ENCODE assay signal across 8 mouse cellular contexts in the genomic region with DNA sequence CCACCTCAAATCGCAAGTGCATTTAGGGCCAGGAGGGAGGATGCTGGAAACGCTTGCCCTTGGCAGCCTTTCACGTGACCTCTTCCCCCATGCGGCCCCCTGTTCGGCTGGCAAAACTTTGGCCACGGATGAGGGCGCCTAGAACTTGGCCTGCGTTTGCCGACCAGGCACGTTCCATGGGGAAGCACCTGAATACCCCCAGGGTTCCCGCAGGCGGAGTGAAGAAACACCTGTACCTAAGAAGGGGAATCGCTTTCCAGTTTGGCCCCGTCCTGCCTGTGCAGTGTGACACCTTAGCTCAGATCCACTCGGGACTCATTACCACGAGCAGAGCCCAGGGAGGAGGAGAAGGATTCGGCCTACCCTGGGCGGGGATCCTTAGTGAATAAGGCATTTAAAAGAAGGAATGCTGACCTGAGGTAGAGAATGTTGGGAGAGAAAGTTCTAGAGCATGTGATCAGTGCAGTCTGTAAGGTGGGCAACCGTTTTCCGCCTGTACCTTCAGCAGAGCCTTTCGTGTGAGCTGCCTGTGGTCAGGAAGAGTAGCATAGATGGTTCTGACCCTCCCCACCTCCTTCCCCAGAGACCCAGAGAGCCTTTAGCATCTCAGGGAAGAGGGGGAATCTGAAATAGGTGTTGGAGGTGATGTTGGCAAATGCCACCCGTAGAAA. TPM values are rescaled to one million over a fixed set of nuclear protein-coding genes. Genes with fewer than 3 reads are reported as not detected.
A peak's percentile ranks its signal among the peaks of the same experiment; 100 is the strongest.
DNase-seq lines count a peak whose midpoint lies in the region; ATAC-seq lines count a peak whose summit lies in the region.

No protein-coding gene starts in this region.

- no peak for ATAC-seq in forebrain, embryonic 12.5 days (ENCODE audit: low FRiP score)
- no peak for ATAC-seq in midbrain, embryonic 11.5 days (ENCODE audit: low FRiP score)

- H3K4me1 ChIP-seq in forebrain, embryonic 12.5 days, result peaks cover 21% of the 10 kb centered on the region
- H3K4me1 ChIP-seq in midbrain, embryonic 11.5 days (ENCODE audit: control insufficient read depth, insufficient read depth, low read length), result peaks cover 22% of the 10 kb centered on the region

- peak overlapping the region; percentile 85 for H3K4me3 ChIP-seq in forebrain, embryonic 12.5 days (replicated peaks)
- H3K4me3 ChIP-seq in midbrain, embryonic 11.5 days (ENCODE audit: low read depth, low read length), result peak overlapping the region; percentile 92

- no peaks in the 10 kb centered on the region for H3K36me3 ChIP-seq in forebrain, embryonic 12.5 days (replicated peaks)
- H3K36me3 ChIP-seq in midbrain, embryonic 11.5 days (ENCODE audit: control insufficient read depth, insufficient read depth, low read length), result no peaks in the 10 kb centered on the region

- H3K9me3 ChIP-seq in forebrain, embryonic 12.5 days, result no peaks in the 10 kb centered on the region
- H3K9me3 ChIP-seq in midbrain, embryonic 11.5 days (ENCODE audit: control insufficient read depth, low read length), result no peaks in the 10 kb centered on the region

- H3K4me2 ChIP-seq in forebrain, embryonic 12.5 days, result peak overlapping the region; percentile 88
- H3K4me2 ChIP-seq in midbrain, embryonic 11.5 days, result peak overlapping the region; percentile 88

- DNase-seq in cerebellum, adult 18-20 months, result peak; percentile 41 to 51
- no peak for DNase-seq in cerebellum, adult 9-10 months
- DNase-seq in R1 (ENCODE audit: low read depth, low spot score), result peak; percentile 41
- peak; percentile 68 for DNase-seq in kidney, adult 18-20 months
- DNase-seq in midbrain, embryonic 11.5 days (ENCODE audit: low spot score, missing footprints), result peak; percentile 92
- no peak for DNase-seq in spleen, postnatal 14 days (ENCODE audit: low spot score in 2 of 2)
- DNase-seq in right cerebral cortex, adult 2 months (ENCODE audit: low spot score in 2 of 2), result no peak

- peak overlapping the region; percentile 86 for H3K9ac ChIP-seq in forebrain, embryonic 12.5 days
- H3K9ac ChIP-seq in midbrain, embryonic 11.5 days (ENCODE audit: low read length), result peak overlapping the region; percentile 94

- WGBS in forebrain, embryonic 12.5 days, result 6% methylated on average over 22 of the region's 22 CpGs
- 7% methylated on average over 22 of the region's 22 CpGs for WGBS in midbrain, embryonic 11.5 days

- peaks cover 26% of the 10 kb centered on the region for H3K27me3 ChIP-seq in forebrain, embryonic 12.5 days
- no peaks in the 10 kb centered on the region for H3K27me3 ChIP-seq in midbrain, embryonic 11.5 days (ENCODE audit: control insufficient read depth, insufficient read depth, low read length)

- no peak overlapping the region for H3K27ac ChIP-seq in forebrain, embryonic 12.5 days
- no peak overlapping the region for H3K27ac ChIP-seq in midbrain, embryonic 11.5 days (ENCODE audit: low read depth, low read length)

RNA-seq across cellular contexts. Expression of gene Lgr4, which starts 1.3 kb away (rescaled TPM):
- polyA plus RNA-seq in forebrain, embryonic 12.5 days (2016; fragmentation: Nextera tagmentation; extraction: Ambion mirVana), result 7.8 and 8.7 TPM in 2 replicates
- polyA plus RNA-seq in midbrain, embryonic 11.5 days (2014; fragmentation: Nextera tagmentation; extraction: Ambion mirVana), result 15.8 and 17.6 TPM in 2 replicates

RNA-seq across cellular contexts. Expression of gene Lin7c, which starts 28.1 kb away (rescaled TPM):
- 152 and 163 TPM in 2 replicates for polyA plus RNA-seq in forebrain, embryonic 12.5 days (2016; fragmentation: Nextera tagmentation; extraction: Ambion mirVana)
- polyA plus RNA-seq in midbrain, embryonic 11.5 days (2014; fragmentation: Nextera tagmentation; extraction: Ambion mirVana), result 145 and 174 TPM in 2 replicates

Comparison
In these comparisons a context has a peak if more than half of its experiments do, and no peak if none do; other contexts are left out.
1. DNase-seq: peak in cerebellum, adult 18-20 months (2 of 2), R1 (single experiment), kidney, adult 18-20 months (single experiment) and midbrain, embryonic 11.5 days (single experiment); none in cerebellum, adult 9-10 months (single experiment), spleen, postnatal 14 days (0 of 2) and right cerebral cortex, adult 2 months (0 of 2).